Mouse (Mus musculus) cerebellum, adult 2 months (tissue): ENCODE measurements around the gene Ankrd52.

Experiments
- CTCF ChIP-seq: fragments of 200-500 bp; IDR thresholded peaks from 2 replicates; pipeline ENCODE4 v1.5.1; 2011; ENCODE audit warnings: low read depth, mild to moderate bottlenecking, control low read depth, low read length, moderate library complexity, borderline replicate concordance; ENCODE audit not compliant: insufficient read depth
- POLR2A ChIP-seq: fragments of 200-500 bp; IDR thresholded peaks from 2 replicates; pipeline ENCODE4 v1.6.1; 2011; ENCODE audit warnings: low read length, control low read depth, borderline replicate concordance; ENCODE audit not compliant: insufficient read depth

GRCm38 (mm10) chr10:128336195-128336594 is 40.7 kb upstream of the Ankrd52 start:
- TF ChIP-seq CTCF (no peak), POLR2A (no peak)
